Mouse (Mus musculus) cerebellum, adult 2 months (tissue): ENCODE measurements around the gene Dazap1. TPM values are rescaled to one million over a fixed set of nuclear protein-coding genes. Genes with fewer than 3 reads are reported as not detected.

Source experiments
- DNase-seq, 2 experiments: peaks; one replicate each; pipeline ENCODE4 v3.0.0; 2021
- H3K27ac ChIP-seq: fragments of 200-500 bp; 2 replicates; pipeline ENCODE4 v1.5.1; 2012; ENCODE audit warnings: low read length, control low read depth, inconsistent platforms; ENCODE audit not compliant: insufficient read depth
- H3K27me3 ChIP-seq: fragments of 200-500 bp; 2 replicates; pipeline ENCODE4 v1.6.1; 2012; ENCODE audit warnings: inconsistent platforms, mild to moderate bottlenecking, low read length, moderate library complexity; ENCODE audit not compliant: control insufficient read depth, insufficient read depth
- H3K4me1 ChIP-seq: fragments of 200-500 bp; 2 replicates; pipeline ENCODE4 v1.6.1; 2011; ENCODE audit warnings: low read length; ENCODE audit not compliant: control insufficient read depth, insufficient read depth
- H3K4me3 ChIP-seq: fragments of 200-500 bp; replicated peaks from 2 replicates; pipeline ENCODE3; 2011; ENCODE audit warnings: mild to moderate bottlenecking, low read depth, low read length, control low read depth; ENCODE audit not compliant: insufficient read depth
- CTCF ChIP-seq: fragments of 200-500 bp; IDR thresholded peaks from 2 replicates; pipeline ENCODE4 v1.5.1; 2011; ENCODE audit warnings: low read depth, mild to moderate bottlenecking, control low read depth, low read length, moderate library complexity, borderline replicate concordance; ENCODE audit not compliant: insufficient read depth
- POLR2A ChIP-seq: fragments of 200-500 bp; IDR thresholded peaks from 2 replicates; pipeline ENCODE4 v1.6.1; 2011; ENCODE audit warnings: low read length, control low read depth, borderline replicate concordance; ENCODE audit not compliant: insufficient read depth
- WGBS: fragments of 180-500 bp; shearing (Covaris S2); methylation state at CpG from one replicate; pipeline ENCODE4 v1.1.7; 2018; 5-methylcytosine and 5-hydroxymethylcytosine counted together
- polyA plus RNA-seq: library from polyadenylated mRNA; depleted of rRNA; stranded (reverse); fragments of >200 nt; gene quantifications from 2 replicates; pipeline ENCODE4 v1.2.3, GENCODE M21; 2012

The Dazap1 gene
- polyA plus RNA-seq, 1 experiment = 90.2 TPM

DNA sequence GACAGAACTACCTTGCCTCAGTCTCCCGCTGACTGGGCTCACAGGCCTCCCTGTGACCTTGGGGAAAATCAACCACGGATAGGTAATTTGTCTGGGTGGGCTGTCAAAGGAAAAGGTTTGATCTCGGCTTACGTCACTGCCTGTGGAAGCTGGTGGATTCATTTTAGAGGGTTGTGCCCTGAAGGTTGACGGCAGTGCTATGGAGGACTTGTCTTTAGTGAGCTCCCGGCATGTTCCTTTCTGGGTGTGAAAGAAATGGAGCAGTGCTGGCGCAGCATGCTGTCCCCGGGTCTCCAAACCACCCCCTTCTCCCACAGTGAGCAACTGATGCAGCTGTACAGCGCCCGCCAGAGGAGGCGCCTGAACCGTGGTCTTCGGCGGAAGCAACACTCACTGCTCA, 32.0 kb downstream of the Dazap1 start:
- Histone ChIP-seq H3K4me3 (peak overlapping the region; percentile 91), H3K27me3 (no peaks in the 10 kb centered on the region), H3K4me1 (peaks cover 20% of the 10 kb centered on the region), H3K27ac (no peak overlapping the region)
- 10% methylated on average over 14 of the region's 14 CpGs for WGBS
- DNase-seq = no peak
- no peak for TF ChIP-seq POLR2A
- TF ChIP-seq CTCF = no peak

DNA sequence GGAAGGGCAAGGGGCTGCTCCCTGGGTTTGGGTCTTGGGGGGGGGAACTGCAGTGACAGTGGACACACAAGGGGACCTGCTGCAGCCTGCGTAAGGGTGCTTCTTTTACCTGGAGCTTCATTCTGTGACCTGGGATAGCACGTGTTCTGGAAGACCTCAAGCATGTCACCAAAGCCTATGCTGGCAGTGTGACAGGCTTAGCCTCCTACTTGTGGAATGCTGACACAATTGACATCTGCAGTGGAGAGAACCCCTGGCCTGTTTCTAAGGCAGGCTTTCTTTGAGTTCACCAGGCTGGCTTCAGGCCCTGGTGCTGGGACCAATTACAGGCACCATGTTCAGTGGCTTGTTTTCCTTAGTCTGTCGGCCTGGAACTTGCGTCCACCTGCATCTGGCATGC, 33.0 kb downstream of the Dazap1 start:
- H3K4me1 ChIP-seq = peaks cover 23% of the 10 kb centered on the region
- WGBS = 63% methylated on average over 4 of the region's 4 CpGs
- no peak overlapping the region for H3K4me3 ChIP-seq
- DNase-seq = no peak
- TF ChIP-seq POLR2A = no peak
- no peak overlapping the region for H3K27ac ChIP-seq
- H3K27me3 ChIP-seq = no peaks in the 10 kb centered on the region

DNA sequence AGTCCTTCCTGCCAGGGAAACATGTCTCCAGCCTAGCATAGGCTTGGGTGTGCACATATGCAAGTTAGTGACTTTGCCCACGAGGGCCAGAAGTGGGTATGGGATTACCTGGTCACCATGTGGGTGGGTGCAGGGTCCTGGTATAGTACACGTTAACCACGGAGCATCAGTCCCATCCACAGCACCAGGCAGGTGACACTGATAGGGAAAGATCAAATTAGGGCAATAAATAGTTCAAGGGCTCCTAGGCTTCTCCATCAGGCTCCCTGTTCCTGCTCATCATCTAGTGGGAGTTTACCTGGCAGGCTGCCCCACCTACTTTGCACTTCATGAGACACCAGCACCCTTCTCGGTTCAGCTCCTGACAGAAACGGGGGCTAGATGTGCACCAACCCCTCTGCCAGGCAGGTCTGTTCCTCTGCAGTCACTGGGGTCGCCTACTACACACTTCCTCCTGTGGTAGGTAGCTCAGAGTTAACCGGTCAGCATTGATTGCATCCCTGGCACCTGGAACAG, 33.6 kb downstream of the Dazap1 start:
- no peak overlapping the region for H3K27ac ChIP-seq
- DNase-seq = no peak
- TF ChIP-seq POLR2A = no peak
- TF ChIP-seq CTCF = no peak
- 44% methylated on average over 7 of the region's 7 CpGs for WGBS
- no peaks in the 10 kb centered on the region for H3K27me3 ChIP-seq
- H3K4me3 ChIP-seq = no peak overlapping the region
- H3K4me1 ChIP-seq = peaks cover 23% of the 10 kb centered on the region

DNA sequence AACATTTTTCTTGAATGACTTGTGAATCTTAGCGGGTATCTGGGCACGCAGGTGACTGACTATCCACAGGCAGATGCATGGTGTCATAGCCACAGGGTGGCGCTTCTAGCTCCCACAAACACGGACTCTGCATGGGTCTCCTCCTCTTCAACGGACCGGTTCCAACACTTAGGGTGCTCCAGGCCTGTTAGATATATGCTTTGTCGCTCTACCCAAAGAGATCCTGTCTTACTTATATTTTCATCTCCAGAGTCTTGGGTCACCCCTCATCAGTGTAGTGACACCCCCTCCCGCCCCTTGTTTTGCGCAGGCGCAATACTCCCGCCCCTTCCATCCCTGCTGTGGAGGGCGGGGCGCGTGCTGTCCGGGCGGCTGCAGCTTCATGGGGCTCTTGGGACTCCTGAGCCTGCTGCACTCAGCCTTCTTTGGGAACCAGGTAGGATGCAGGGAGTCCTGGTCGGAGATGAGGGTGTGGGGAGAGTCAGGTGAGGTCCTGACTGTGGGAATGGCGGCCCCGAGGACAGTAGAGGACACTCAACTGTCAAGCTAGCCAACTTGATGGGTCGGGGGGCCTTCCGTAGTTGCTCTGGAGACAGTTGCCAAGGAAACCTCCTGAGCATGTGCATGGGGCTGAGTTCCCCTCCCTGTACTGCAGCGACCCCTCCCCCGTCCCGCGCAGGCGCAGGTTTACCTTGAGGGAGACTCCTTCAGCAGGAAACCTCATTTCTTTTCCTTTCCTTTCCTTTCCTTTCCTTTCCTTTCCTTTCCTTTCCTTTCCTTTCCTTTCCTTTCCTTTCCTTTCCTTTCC, 34.5 kb downstream of the Dazap1 start, which contains the start of gene Apc2:
TSS of gene Apc2 (plus strand) at position 360 of the 808 bp plus-strand sequence.
- WGBS = 1% methylated on average over 26 of the region's 26 CpGs
- peak within 1 kb of the TSS; percentile 87 for H3K27ac ChIP-seq
- TF ChIP-seq CTCF (peak; percentile 80), POLR2A (peak; percentile 69; the same call in 1 of the 2 replicates)
- peaks cover 29% of the 10 kb centered on the region for H3K4me1 ChIP-seq
- peak within 1 kb of the TSS; percentile 80 for H3K4me3 ChIP-seq
- peak; percentile 83 to 89 for DNase-seq
- H3K27me3 ChIP-seq = no peaks in the 10 kb centered on the region

DNA sequence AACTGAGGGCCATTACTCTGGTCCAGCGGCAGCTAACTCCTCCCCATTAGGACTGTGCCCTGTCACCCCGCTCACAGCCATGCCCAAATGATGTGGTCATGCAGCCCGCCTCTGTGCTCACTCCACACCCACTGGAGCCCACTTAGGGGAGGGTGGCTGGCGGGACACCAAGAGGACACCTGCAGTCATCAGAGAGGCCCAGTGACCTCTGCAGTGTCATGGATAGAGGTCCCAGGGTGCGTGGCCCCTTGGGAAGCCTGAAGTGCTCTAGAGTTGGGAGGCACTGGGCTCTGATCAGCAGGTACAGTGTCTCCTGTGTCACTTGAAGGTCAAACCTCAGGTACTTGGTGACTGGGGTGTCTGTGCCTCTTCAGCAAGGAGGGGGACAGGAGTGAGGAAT, 35.5 kb downstream of the Dazap1 start:
- peaks cover 39% of the 10 kb centered on the region for H3K4me1 ChIP-seq
- DNase-seq = no peak
- TF ChIP-seq POLR2A (no peak), CTCF (no peak)

DNA sequence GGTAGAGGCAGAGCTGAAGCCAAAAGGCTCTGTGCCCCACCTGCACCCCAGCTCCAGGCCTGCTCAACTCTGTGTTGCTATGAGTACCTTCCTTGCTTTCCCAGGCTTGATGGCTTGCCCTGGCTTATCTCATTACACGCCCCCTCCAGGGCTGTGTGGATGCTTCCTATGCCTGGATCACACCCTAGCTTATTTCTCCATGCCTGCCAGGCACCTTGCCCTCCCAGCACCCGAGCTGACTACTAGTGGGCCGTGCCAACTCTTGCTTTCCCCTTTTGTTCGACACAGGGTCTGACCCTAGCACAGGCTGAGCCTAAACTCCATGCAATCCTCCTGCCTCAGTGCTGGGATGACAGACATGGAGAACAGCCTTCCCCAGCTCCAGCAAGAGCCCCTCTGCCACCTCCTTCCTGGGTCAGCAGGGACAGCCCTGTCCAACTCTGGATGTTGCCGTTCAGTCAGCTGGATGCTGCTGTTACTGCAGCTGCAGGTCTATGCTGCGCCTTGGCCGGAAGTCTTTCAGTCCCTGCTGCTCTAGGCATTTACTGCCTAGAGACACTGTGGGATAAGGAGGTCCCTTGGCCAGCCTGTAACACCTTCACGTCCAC, 36.3 kb downstream of the Dazap1 start:
- H3K4me1 ChIP-seq = peaks cover 45% of the 10 kb centered on the region
- TF ChIP-seq POLR2A (no peak), CTCF (no peak)
- H3K4me3 ChIP-seq = peak overlapping the region; percentile 58
- 18% methylated on average over 8 of the region's 8 CpGs for WGBS
- no peak for DNase-seq
- H3K27me3 ChIP-seq = no peaks in the 10 kb centered on the region
- peak overlapping the region; percentile 87 for H3K27ac ChIP-seq

More for the DNA sequence above, 35.5 kb downstream of the Dazap1 start:
- Histone ChIP-seq H3K27ac (peak overlapping the region; percentile 87), H3K27me3 (no peaks in the 10 kb centered on the region), H3K4me3 (peak overlapping the region; percentile 58)
- WGBS = 72% methylated on average over 5 of the region's 5 CpGs

DNA sequence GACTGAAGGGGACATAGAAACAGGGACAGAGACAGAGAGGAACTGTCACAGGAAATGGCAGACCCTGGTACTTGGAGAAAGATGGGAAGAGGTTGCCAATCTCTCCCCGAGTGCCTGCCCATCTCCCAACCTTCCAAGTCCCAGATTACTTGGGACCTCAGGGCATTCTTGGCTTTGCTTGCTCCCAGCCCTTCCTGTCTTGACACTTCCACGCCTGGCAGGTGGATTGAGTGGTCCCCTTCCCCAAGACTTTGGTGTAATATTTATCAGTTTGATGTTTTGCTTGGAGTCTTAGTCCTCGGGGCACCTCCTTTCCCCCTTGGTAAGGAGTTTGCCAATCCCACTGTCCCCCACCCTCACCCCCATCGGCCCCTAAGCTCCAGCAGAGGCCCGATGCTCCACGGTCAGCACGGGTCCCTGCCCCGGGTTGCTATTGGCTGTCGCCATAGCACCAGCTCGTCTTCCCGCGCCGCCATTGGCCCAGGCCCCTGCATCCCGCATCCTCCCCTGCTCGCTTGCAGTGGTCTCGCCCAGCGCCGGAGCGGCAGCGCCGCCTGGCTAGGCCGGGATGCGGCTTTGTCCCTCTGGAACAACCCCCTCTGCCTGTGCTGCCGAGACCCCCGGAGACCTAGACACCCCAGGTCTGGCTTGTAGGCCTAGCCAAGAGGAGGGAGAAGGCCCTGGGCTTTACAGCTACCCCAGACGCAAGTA, 37.4 kb downstream of the Dazap1 start:
- WGBS = 1% methylated on average over 26 of the region's 26 CpGs
- peak; percentile 95 to 96 for DNase-seq
- Histone ChIP-seq H3K4me3 (peak overlapping the region; percentile 97), H3K27me3 (no peaks in the 10 kb centered on the region), H3K27ac (peak overlapping the region; percentile 93), H3K4me1 (peaks cover 45% of the 10 kb centered on the region)
- TF ChIP-seq POLR2A (peak; percentile 96), CTCF (no peak)
